Mouse (Mus musculus) small intestine, adult 2 months (tissue): ENCODE results near the gene Mmgt2. TPM values are rescaled to one million over a fixed set of nuclear protein-coding genes. Genes with fewer than 3 reads are reported as not detected.

Experiments used
- H3K27ac ChIP-seq: fragments of 200-500 bp; 2 replicates; pipeline ENCODE4 v1.5.1; 2012; ENCODE audit warnings: low read depth, low read length, control low read depth, inconsistent platforms; ENCODE audit not compliant: insufficient read depth
- H3K27me3 ChIP-seq: fragments of 200-500 bp; 2 replicates; pipeline ENCODE4 v1.6.1; 2012; ENCODE audit warnings: mild to moderate bottlenecking, moderate library complexity, low read length, inconsistent platforms; ENCODE audit not compliant: control insufficient read depth, insufficient read depth
- H3K36me3 ChIP-seq: fragments of 200-500 bp; 2 replicates; pipeline ENCODE4 v1.6.1; 2012; ENCODE audit warnings: mild to moderate bottlenecking, low read length, control low read depth, inconsistent platforms; ENCODE audit not compliant: control insufficient read depth, insufficient read depth
- H3K4me1 ChIP-seq: fragments of 200-500 bp; 2 replicates; pipeline ENCODE4 v1.6.1; 2012; ENCODE audit warnings: low read length, inconsistent platforms, mixed read lengths; ENCODE audit not compliant: control insufficient read depth, insufficient read depth, insufficient read length
- H3K4me3 ChIP-seq: fragments of 200-500 bp; 2 replicates; pipeline ENCODE4 v1.5.1; 2012; ENCODE audit warnings: low read depth, mild to moderate bottlenecking, control low read depth, inconsistent platforms, low read length, moderate library complexity
- CTCF ChIP-seq: fragments of 200-500 bp; IDR thresholded peaks from 2 replicates; pipeline ENCODE4 v1.5.1; 2012; ENCODE audit warnings: low read depth, mild to moderate bottlenecking, control low read depth, inconsistent platforms, low read length, moderate library complexity, mixed read lengths; ENCODE audit not compliant: insufficient replicate concordance, insufficient read length; ENCODE audit errors: extremely low read depth
- POLR2A ChIP-seq: fragments of 200-500 bp; IDR thresholded peaks from 2 replicates; pipeline ENCODE4 v1.6.1; 2012; ENCODE audit warnings: low read depth, mild to moderate bottlenecking, control low read depth, inconsistent platforms, low read length, moderate library complexity
- whole genome bisulfite sequencing: fragments of 180-500 bp; shearing (Covaris S2); methylation state at CpG from one replicate; pipeline ENCODE4 v1.1.7; 2018; 5-methylcytosine and 5-hydroxymethylcytosine counted together
- polyA plus RNA-seq: library from polyadenylated mRNA; depleted of rRNA; stranded (reverse); fragments of >200 nt; gene quantifications from 2 replicates; pipeline ENCODE4 v1.2.3, GENCODE M21; 2012

Gene Mmgt2
- polyA plus RNA-seq, 1 experiment, result 26.4 TPM

- H3K27me3 ChIP-seq, result no peaks in the 10 kb centered on the region
- no peak for TF ChIP-seq POLR2A
- H3K36me3 ChIP-seq, result peaks cover 14% of the 10 kb centered on the region
- H3K4me3 ChIP-seq, result no peak overlapping the region
- 92% methylated on average over 10 of the region's 10 CpGs for WGBS
- peaks cover 6% of the 10 kb centered on the region for H3K4me1 ChIP-seq
- no peak overlapping the region for H3K27ac ChIP-seq
Measured at GRCm38 (mm10) chr11:62612604-62613003, 35.9 kb upstream of the Mmgt2 start.

GRCm38 (mm10) chr11:62613657-62614365 lies 34.7 kb upstream of the Mmgt2 start:
- no peak overlapping the region for H3K27ac ChIP-seq
- TF ChIP-seq POLR2A (no peak), CTCF (peak; percentile 98)
- H3K4me1 ChIP-seq, result peaks cover 6% of the 10 kb centered on the region
- 35% methylated on average over 19 of the region's 19 CpGs for WGBS
- H3K36me3 ChIP-seq, result peaks cover 11% of the 10 kb centered on the region
- H3K4me3 ChIP-seq, result no peak overlapping the region
- H3K27me3 ChIP-seq, result no peaks in the 10 kb centered on the region

- WGBS, result 84% methylated on average over 8 of the region's 8 CpGs
- Histone ChIP-seq H3K4me3 (no peak overlapping the region), H3K4me1 (peaks cover 6% of the 10 kb centered on the region), H3K36me3 (peaks cover 22% of the 10 kb centered on the region), H3K27ac (no peak overlapping the region), H3K27me3 (no peaks in the 10 kb centered on the region)
- TF ChIP-seq POLR2A, result no peak
- TF ChIP-seq CTCF, result no peak
Measured at GRCm38 (mm10) chr11:62614876-62615410, 33.5 kb upstream of the Mmgt2 start.

- no peak for TF ChIP-seq POLR2A
- no peak for TF ChIP-seq CTCF
- Histone ChIP-seq H3K27ac (peak overlapping the region; percentile 72), H3K36me3 (peaks cover 28% of the 10 kb centered on the region), H3K27me3 (no peaks in the 10 kb centered on the region), H3K4me1 (peaks cover 6% of the 10 kb centered on the region), H3K4me3 (no peak overlapping the region)
- 67% methylated on average over 4 of the region's 4 CpGs for WGBS
Measured at GRCm38 (mm10) chr11:62615456-62615855, 33.0 kb upstream of the Mmgt2 start.

GRCm38 (mm10) chr11:62621079-62621478 lies 27.4 kb upstream of the Mmgt2 start:
- H3K4me3 ChIP-seq, result no peak overlapping the region
- no peaks in the 10 kb centered on the region for H3K27me3 ChIP-seq
- 87% methylated on average over 8 of the region's 8 CpGs for WGBS
- H3K36me3 ChIP-seq, result peaks cover 23% of the 10 kb centered on the region
- H3K4me1 ChIP-seq, result peaks cover 24% of the 10 kb centered on the region
- no peak for TF ChIP-seq CTCF
- no peak for TF ChIP-seq POLR2A
- no peak overlapping the region for H3K27ac ChIP-seq

- WGBS, result 85% methylated on average over 4 of the region's 4 CpGs
- TF ChIP-seq POLR2A (no peak), CTCF (no peak)
Measured at GRCm38 (mm10) chr11:62621586-62622283, 26.7 kb upstream of the Mmgt2 start.

GRCm38 (mm10) chr11:62622850-62623249 lies 25.6 kb upstream of the Mmgt2 start:
- TF ChIP-seq CTCF (no peak), POLR2A (no peak)
- Histone ChIP-seq H3K27ac (peak overlapping the region; percentile 91), H3K27me3 (no peaks in the 10 kb centered on the region), H3K4me3 (no peak overlapping the region), H3K36me3 (peaks cover 21% of the 10 kb centered on the region), H3K4me1 (peaks cover 24% of the 10 kb centered on the region)
- WGBS, result 50% methylated on average over 4 of the region's 4 CpGs

More at GRCm38 (mm10) chr11:62621586-62622283, 26.7 kb upstream of the Mmgt2 start:
- peaks cover 24% of the 10 kb centered on the region for H3K4me1 ChIP-seq
- no peak overlapping the region for H3K4me3 ChIP-seq
- H3K36me3 ChIP-seq, result peaks cover 23% of the 10 kb centered on the region
- H3K27ac ChIP-seq, result no peak overlapping the region
- no peaks in the 10 kb centered on the region for H3K27me3 ChIP-seq
